Mouse (Mus musculus): ENCODE results near the gene Mamdc4. TPM values are rescaled to one million over a fixed set of nuclear protein-coding genes. Genes with fewer than 3 reads are reported as not detected.

The Mamdc4 gene
- 2.3 and 8.2 TPM in 2 replicates for polyA plus RNA-seq (2016; fragmentation: Nextera tagmentation; extraction: Ambion mirVana)

- no peaks in the 10 kb centered on the region for H3K9me3 ChIP-seq (replicated peaks)
- DNase-seq (ENCODE audit: low spot score) = peak; percentile 94
- 1% methylated on average over 44 of the region's 45 CpGs for WGBS
- peaks cover 61% of the 10 kb centered on the region for H3K4me1 ChIP-seq
- H3K27me3 ChIP-seq (ENCODE audit: low read depth, poor library complexity, severe bottlenecking) = peaks cover 45% of the 10 kb centered on the region
- peak within 1 kb of the TSS; percentile 70 for H3K4me3 ChIP-seq
- peak within 1 kb of the TSS; percentile 93 for H3K27ac ChIP-seq
- H3K36me3 ChIP-seq = peaks cover 35% of the 10 kb centered on the region
Measured at GRCm38 (mm10) chr2:25574579-25575431, at the start of gene Mamdc4, which contains the start of gene Phpt1. Gene Mamdc4, minus strand, starts transcription at chr2:25574845. Gene Phpt1, minus strand, starts transcription at chr2:25575224.

GRCm38 (mm10) chr2:25621229-25622200 lies 46.9 kb upstream of the Mamdc4 start, which contains the start of gene Tmem141:
Gene Tmem141, minus strand, starts transcription at chr2:25622005.
- H3K27ac ChIP-seq = peak within 1 kb of the TSS; percentile 80
- H3K4me3 ChIP-seq = peak within 1 kb of the TSS; percentile 59
- DNase-seq (ENCODE audit: low spot score) = peak; percentile 86
- WGBS = 6% methylated on average over 34 of the region's 34 CpGs
- no peaks in the 10 kb centered on the region for H3K9me3 ChIP-seq (replicated peaks)
- H3K4me1 ChIP-seq = peaks cover 16% of the 10 kb centered on the region
- no peaks in the 10 kb centered on the region for H3K36me3 ChIP-seq
- H3K27me3 ChIP-seq (ENCODE audit: low read depth, poor library complexity, severe bottlenecking) = peaks cover 25% of the 10 kb centered on the region

- H3K4me3 ChIP-seq = peak overlapping the region; percentile 59; the same call in 1 of the 2 replicates
- DNase-seq (ENCODE audit: low spot score) = no peak
- no peaks in the 10 kb centered on the region for H3K9me3 ChIP-seq (replicated peaks)
- H3K27ac ChIP-seq = no peak overlapping the region
- H3K36me3 ChIP-seq = no peaks in the 10 kb centered on the region
- H3K4me1 ChIP-seq = peaks cover 21% of the 10 kb centered on the region
- WGBS = 89% methylated on average over 4 of the region's 4 CpGs
- H3K27me3 ChIP-seq (ENCODE audit: low read depth, poor library complexity, severe bottlenecking) = peaks cover 32% of the 10 kb centered on the region
Measured at GRCm38 (mm10) chr2:25620852-25621228, 46.2 kb upstream of the Mamdc4 start.

- WGBS = 86% methylated on average over 6 of the region's 6 CpGs
- Histone ChIP-seq H3K27me3 (ENCODE audit: low read depth, poor library complexity, severe bottlenecking) (peaks cover 37% of the 10 kb centered on the region), H3K9me3 (replicated peaks) (no peaks in the 10 kb centered on the region), H3K27ac (no peak overlapping the region), H3K4me1 (peaks cover 21% of the 10 kb centered on the region), H3K36me3 (no peaks in the 10 kb centered on the region), H3K4me3 (no peak overlapping the region)
- DNase-seq (ENCODE audit: low spot score) = no peak
Measured at GRCm38 (mm10) chr2:25620386-25620785, 45.7 kb upstream of the Mamdc4 start.

GRCm38 (mm10) chr2:25617578-25617977 lies 42.9 kb upstream of the Mamdc4 start, which contains the start of gene Ccdc183:
Gene Ccdc183, minus strand, starts transcription at chr2:25617678.
- Histone ChIP-seq H3K9me3 (replicated peaks) (no peaks in the 10 kb centered on the region), H3K4me1 (peaks cover 21% of the 10 kb centered on the region), H3K27me3 (ENCODE audit: low read depth, poor library complexity, severe bottlenecking) (peaks cover 65% of the 10 kb centered on the region), H3K4me3 (no peak within 1 kb of the TSS), H3K36me3 (no peaks in the 10 kb centered on the region), H3K27ac (no peak within 1 kb of the TSS)
- 76% methylated on average over 3 of the region's 3 CpGs for WGBS
- no peak for DNase-seq (ENCODE audit: low spot score)

GRCm38 (mm10) chr2:25616398-25616797 lies 41.8 kb upstream of the Mamdc4 start:
- 18% methylated on average over 22 of the region's 22 CpGs for WGBS
- H3K27ac ChIP-seq = no peak overlapping the region
- DNase-seq (ENCODE audit: low spot score) = peak; percentile 33
- H3K9me3 ChIP-seq (replicated peaks) = no peaks in the 10 kb centered on the region
- peaks cover 13% of the 10 kb centered on the region for H3K4me1 ChIP-seq
- peak overlapping the region; percentile 28; the same call in 1 of the 2 replicates for H3K4me3 ChIP-seq
- no peaks in the 10 kb centered on the region for H3K36me3 ChIP-seq
- H3K27me3 ChIP-seq (ENCODE audit: low read depth, poor library complexity, severe bottlenecking) = peaks cover 75% of the 10 kb centered on the region

GRCm38 (mm10) chr2:25608671-25609070 lies 34.0 kb upstream of the Mamdc4 start:
- Histone ChIP-seq H3K27ac (peak overlapping the region; percentile 98), H3K36me3 (peaks cover 16% of the 10 kb centered on the region), H3K4me3 (peak overlapping the region; percentile 98), H3K4me1 (peaks cover 19% of the 10 kb centered on the region), H3K9me3 (replicated peaks) (no peaks in the 10 kb centered on the region), H3K27me3 (ENCODE audit: low read depth, poor library complexity, severe bottlenecking) (peaks cover 41% of the 10 kb centered on the region; the same call in 1 of the 2 replicates)
- WGBS = 64% methylated on average over 10 of the region's 10 CpGs
- DNase-seq (ENCODE audit: low spot score) = no peak

- Histone ChIP-seq H3K4me1 (peaks cover 19% of the 10 kb centered on the region), H3K36me3 (peaks cover 23% of the 10 kb centered on the region)
- WGBS = under 1% methylated on average over 80 of the region's 80 CpGs
Measured at GRCm38 (mm10) chr2:25607761-25608622, 33.3 kb upstream of the Mamdc4 start, which contains the start of gene Rabl6. Gene Rabl6, minus strand, starts transcription at chr2:25608521.

GRCm38 (mm10) chr2:25602526-25602925 lies 27.9 kb upstream of the Mamdc4 start:
- DNase-seq (ENCODE audit: low spot score) = no peak
- no peak overlapping the region for H3K27ac ChIP-seq
- H3K36me3 ChIP-seq = peaks cover 77% of the 10 kb centered on the region
- H3K4me3 ChIP-seq = no peak overlapping the region
- H3K27me3 ChIP-seq (ENCODE audit: low read depth, poor library complexity, severe bottlenecking) = no peaks in the 10 kb centered on the region
- no peaks in the 10 kb centered on the region for H3K9me3 ChIP-seq (replicated peaks)
- H3K4me1 ChIP-seq = peaks cover 12% of the 10 kb centered on the region
- 93% methylated on average over 5 of the region's 5 CpGs for WGBS

More at GRCm38 (mm10) chr2:25607761-25608622, 33.3 kb upstream of the Mamdc4 start, which contains the start of gene Rabl6:
- H3K27ac ChIP-seq = peak within 1 kb of the TSS; percentile 98
- DNase-seq (ENCODE audit: low spot score) = peak; percentile 89
- H3K9me3 ChIP-seq (replicated peaks) = no peaks in the 10 kb centered on the region
- peak within 1 kb of the TSS; percentile 98 for H3K4me3 ChIP-seq
- H3K27me3 ChIP-seq (ENCODE audit: low read depth, poor library complexity, severe bottlenecking) = peaks cover 34% of the 10 kb centered on the region; the same call in 1 of the 2 replicates

GRCm38 (mm10) chr2:25600037-25600436 lies 25.4 kb upstream of the Mamdc4 start:
- Histone ChIP-seq H3K9me3 (replicated peaks) (no peaks in the 10 kb centered on the region), H3K27ac (no peak overlapping the region), H3K4me1 (no peaks in the 10 kb centered on the region), H3K27me3 (ENCODE audit: low read depth, poor library complexity, severe bottlenecking) (no peaks in the 10 kb centered on the region), H3K36me3 (peaks cover 97% of the 10 kb centered on the region), H3K4me3 (no peak overlapping the region)
- no peak for DNase-seq (ENCODE audit: low spot score)
- 95% methylated on average over 2 of the region's 2 CpGs for WGBS

- WGBS = 84% methylated on average over 1 of the region's 1 CpGs
Measured at GRCm38 (mm10) chr2:25598749-25599148, 24.1 kb upstream of the Mamdc4 start.

More at GRCm38 (mm10) chr2:25598749-25599148, 24.1 kb upstream of the Mamdc4 start:
- no peak overlapping the region for H3K27ac ChIP-seq
- H3K4me3 ChIP-seq = no peak overlapping the region
- no peak for DNase-seq (ENCODE audit: low spot score)
- no peaks in the 10 kb centered on the region for H3K27me3 ChIP-seq (ENCODE audit: low read depth, poor library complexity, severe bottlenecking)
- H3K36me3 ChIP-seq = peaks cover 98% of the 10 kb centered on the region
- H3K9me3 ChIP-seq (replicated peaks) = no peaks in the 10 kb centered on the region
- H3K4me1 ChIP-seq = no peaks in the 10 kb centered on the region

Measured in limb, embryonic 10.5 days (tissue).